Mouse (Mus musculus) G1E (cell line): Measurements from ENCODE around the gene Gm21985. TPM values are rescaled to one million over a fixed set of nuclear protein-coding genes. Genes with fewer than 3 reads are reported as not detected.
A peak's percentile ranks its signal among the peaks of the same experiment; 100 is the strongest.
"Not testable (repeated sequence)": the region's sequence is repeated elsewhere in the genome, so short reads cannot be mapped to it uniquely, and the experiment has no call there.

Source experiments
- ATAC-seq: 2 replicates; pipeline ENCODE4 v1.8.0; 2016; ENCODE audit warnings: mild to moderate bottlenecking; ENCODE audit not compliant: insufficient number of reproducible peaks, poor library complexity, low FRiP score, severe bottlenecking; ENCODE audit errors: extremely low read depth
- DNase-seq: peaks from one replicate; pipeline ENCODE4 v3.0.0; 2012; ENCODE audit warnings: low spot score
- H3K27me3 ChIP-seq: 2 replicates; pipeline ENCODE4 v1.6.1; 2012; ENCODE audit warnings: mild to moderate bottlenecking, low read length, inconsistent platforms; ENCODE audit not compliant: insufficient read depth
- H3K36me3 ChIP-seq: replicated peaks from 2 replicates; pipeline ENCODE3; 2012; ENCODE audit warnings: mild to moderate bottlenecking, inconsistent platforms
- H3K4me1 ChIP-seq: 2 replicates; pipeline ENCODE4 v1.6.1; 2012; ENCODE audit warnings: low read depth, low read length, inconsistent platforms, mixed read lengths; ENCODE audit not compliant: insufficient read depth
- H3K4me3 ChIP-seq: 2 replicates; pipeline ENCODE4 v1.5.1; 2012; ENCODE audit warnings: low read depth, mild to moderate bottlenecking, inconsistent platforms, low read length, moderate library complexity, mixed read lengths
- H3K9me3 ChIP-seq: replicated peaks from 2 replicates; pipeline ENCODE4 v1.6.1; 2012; ENCODE audit warnings: inconsistent platforms
- CTCF ChIP-seq: IDR thresholded peaks from 2 replicates; pipeline ENCODE4 v1.5.1; 2012; ENCODE audit warnings: low read depth, low read length, inconsistent platforms, mixed read lengths
- GATA1 ChIP-seq: IDR thresholded peaks from 2 replicates; pipeline ENCODE4 v1.6.1; 2012; ENCODE audit warnings: borderline replicate concordance, low read length, inconsistent platforms, mixed read lengths
- GATA2 ChIP-seq: IDR thresholded peaks from 2 replicates; pipeline ENCODE4 v1.6.1; 2012; ENCODE audit warnings: low read depth, low read length, inconsistent platforms, borderline replicate concordance
- POLR2AphosphoS5 ChIP-seq: IDR thresholded peaks from 2 replicates; pipeline ENCODE4 v1.6.1; 2012; ENCODE audit warnings: low read depth, low read length, inconsistent platforms; ENCODE audit not compliant: insufficient replicate concordance
- TAL1 ChIP-seq: conservative IDR thresholded peaks from 2 replicates; pipeline ENCODE4 v1.6.1; 2012; ENCODE audit warnings: low read depth, low read length, inconsistent platforms, mixed read lengths
- polyA plus RNA-seq: library from polyadenylated mRNA; stranded (reverse); fragments of >175 nt; gene quantifications from 2 replicates; pipeline ENCODE4 v1.2.3, GENCODE M21; 2012
- total RNA-seq, 2 experiments: library from RNA; stranded (forward) in 1 of 2; stranded (reverse) in 1 of 2; fragments of 200-1000 nt in 1 of 2; fragments of >200 nt in 1 of 2; fragmentation: Nextera tagmentation in 1 of 2; gene quantifications; 2 replicates each; pipeline ENCODE4 v1.2.3; 2014 to 2017

Gene Gm21985
- total and polyA plus RNA-seq, 3 experiments = 0.16 TPM; not detected in 2

- peaks cover 22% of the 10 kb centered on the region for H3K4me1 ChIP-seq
- no peak for ATAC-seq
- TF ChIP-seq POLR2AphosphoS5 = no peak
- TF ChIP-seq GATA1 = no peak
- no peak for TF ChIP-seq CTCF
- no peak for TF ChIP-seq GATA2
- TF ChIP-seq TAL1 = no peak
These were observed 127.8 kb downstream of the Gm21985 start for GRCm38 (mm10) chr2:112393958-112394357.

GRCm38 (mm10) chr2:112396649-112397048 is 130.5 kb downstream of the Gm21985 start:
- no peak for TF ChIP-seq TAL1
- TF ChIP-seq POLR2AphosphoS5 = no peak
- no peak for TF ChIP-seq CTCF
- Histone ChIP-seq H3K4me3 (no peak overlapping the region), H3K36me3 (peaks cover 3% of the 10 kb centered on the region), H3K9me3 (no peaks in the 10 kb centered on the region), H3K4me1 (peaks cover 17% of the 10 kb centered on the region), H3K27me3 (no peaks in the 10 kb centered on the region)
- ATAC-seq (peak; percentile 75), DNase-seq (no peak)

More at GRCm38 (mm10) chr2:112393958-112394357, 127.8 kb downstream of the Gm21985 start:
- Histone ChIP-seq H3K9me3 (no peaks in the 10 kb centered on the region), H3K36me3 (peaks cover 17% of the 10 kb centered on the region), H3K27me3 (no peaks in the 10 kb centered on the region), H3K4me3 (no peak overlapping the region)
- DNase-seq = no peak

- Histone ChIP-seq H3K4me1 (no peaks in the 10 kb centered on the region), H3K27me3 (no peaks in the 10 kb centered on the region), H3K36me3 (peaks cover 47% of the 10 kb centered on the region), H3K9me3 (no peaks in the 10 kb centered on the region), H3K4me3 (no peak overlapping the region)
- no peak for TF ChIP-seq GATA2
- TF ChIP-seq CTCF = no peak
- TF ChIP-seq POLR2AphosphoS5 = no peak
- no peak for TF ChIP-seq GATA1
- TF ChIP-seq TAL1 = no peak
- ATAC-seq (no peak), DNase-seq (no peak)
These were observed 140.9 kb downstream of the Gm21985 start for GRCm38 (mm10) chr2:112407030-112407429.

- no peak for DNase-seq
These were observed 159.2 kb downstream of the Gm21985 start for GRCm38 (mm10) chr2:112425308-112425707.

GRCm38 (mm10) chr2:112428534-112428933 is 162.4 kb downstream of the Gm21985 start:
- not testable (repeated sequence) for H3K36me3 ChIP-seq, H3K4me3 ChIP-seq, H3K9me3 ChIP-seq, H3K4me1 ChIP-seq, DNase-seq, ATAC-seq, H3K27me3 ChIP-seq

More at GRCm38 (mm10) chr2:112425308-112425707, 159.2 kb downstream of the Gm21985 start:
- ATAC-seq = no peak
- Histone ChIP-seq H3K9me3 (no peaks in the 10 kb centered on the region), H3K36me3 (no peaks in the 10 kb centered on the region), H3K4me1 (0 out of 2 replicates have a peak, but pooled peaks cover 3% of the 10 kb centered on the region), H3K27me3 (peaks cover 3% of the 10 kb centered on the region), H3K4me3 (no peak overlapping the region)
- TF ChIP-seq CTCF = no peak
- TF ChIP-seq GATA1 = no peak
- TF ChIP-seq GATA2 = no peak
- no peak for TF ChIP-seq TAL1
- TF ChIP-seq POLR2AphosphoS5 = no peak

- DNase-seq (no peak), ATAC-seq (no peak)
- Histone ChIP-seq H3K9me3 (no peaks in the 10 kb centered on the region), H3K27me3 (no peaks in the 10 kb centered on the region), H3K4me1 (peaks cover 13% of the 10 kb centered on the region), H3K36me3 (no peaks in the 10 kb centered on the region), H3K4me3 (no peak overlapping the region)
- TF ChIP-seq POLR2AphosphoS5 (no peak), GATA1 (no peak), GATA2 (no peak), TAL1 (no peak), CTCF (no peak)
These were observed 163.6 kb downstream of the Gm21985 start for GRCm38 (mm10) chr2:112429665-112430064.

- ATAC-seq (0 out of 2 replicates have a peak, but pooled peaks have one; percentile 12), DNase-seq (no peak)
- no peak for TF ChIP-seq POLR2AphosphoS5
- TF ChIP-seq TAL1 = no peak
- TF ChIP-seq CTCF = no peak
- no peak for TF ChIP-seq GATA1
- TF ChIP-seq GATA2 = no peak
These were observed 164.3 kb downstream of the Gm21985 start for GRCm38 (mm10) chr2:112430403-112430802.

More at GRCm38 (mm10) chr2:112430403-112430802, 164.3 kb downstream of the Gm21985 start:
- Histone ChIP-seq H3K36me3 (no peaks in the 10 kb centered on the region), H3K4me3 (no peak overlapping the region), H3K9me3 (no peaks in the 10 kb centered on the region), H3K4me1 (peaks cover 11% of the 10 kb centered on the region), H3K27me3 (no peaks in the 10 kb centered on the region)
